Mouse (Mus musculus): ENCODE results near the gene Vmn1r117. TPM values are rescaled to one million over a fixed set of nuclear protein-coding genes. Genes with fewer than 3 reads are reported as not detected.
"Not testable (repeated sequence)": the region's sequence is repeated elsewhere in the genome, so short reads cannot be mapped to it uniquely, and the experiment has no call there.

Gene Vmn1r117
- not detected for total RNA-seq (2021)
- long read RNA-seq, experiment 1, result 0 reads
- long read RNA-seq, experiment 2, result 0 reads

DNA sequence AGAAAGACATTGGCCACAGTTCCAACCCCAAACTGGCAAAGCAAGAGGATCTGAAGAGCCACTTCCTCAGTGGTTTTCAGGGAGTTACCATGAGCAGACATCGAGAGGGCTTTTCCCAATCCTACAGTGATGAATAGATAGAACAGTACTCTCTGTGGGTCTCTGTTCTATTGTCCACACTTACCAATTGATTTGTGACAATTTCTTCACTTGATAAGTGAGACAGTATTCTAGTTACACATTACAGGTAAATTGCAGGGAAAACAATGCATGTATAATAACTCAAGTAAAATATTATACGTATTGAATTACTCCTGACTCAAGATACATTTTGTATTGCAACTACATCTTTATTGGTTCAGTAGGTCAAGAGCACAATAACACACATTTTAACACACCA is at the start of gene Vmn1r117:
TSS of gene Vmn1r117 (minus strand) at position 101 of the 400 bp plus-strand sequence.
- DNase-seq; intact Hi-C loops (cut with DNase I): not testable (repeated sequence)

DNA sequence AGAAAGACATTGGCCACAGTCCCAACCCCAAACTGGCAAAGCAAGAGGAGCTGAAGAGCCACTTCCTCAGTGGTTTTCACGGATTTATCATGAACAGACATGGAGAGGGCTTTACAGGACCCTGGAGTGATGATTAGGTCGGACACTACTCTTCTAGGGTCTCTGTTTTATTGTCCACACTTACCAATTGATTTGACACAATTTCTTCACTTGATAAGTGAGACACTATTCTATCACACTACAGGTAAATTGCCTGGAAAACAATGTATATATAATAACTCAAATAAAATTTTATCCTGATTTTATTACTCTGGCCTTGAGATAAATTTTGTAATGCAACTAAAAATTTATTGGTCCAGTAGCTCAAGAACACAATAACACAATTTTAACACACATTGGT is 28.3 kb upstream of the Vmn1r117 start, which contains the start of gene Vmn1r118:
TSS of gene Vmn1r118 (minus strand) at position 101 of the 400 bp plus-strand sequence.
- intact Hi-C loops (cut with DNase I); DNase-seq: not testable (repeated sequence)

DNA sequence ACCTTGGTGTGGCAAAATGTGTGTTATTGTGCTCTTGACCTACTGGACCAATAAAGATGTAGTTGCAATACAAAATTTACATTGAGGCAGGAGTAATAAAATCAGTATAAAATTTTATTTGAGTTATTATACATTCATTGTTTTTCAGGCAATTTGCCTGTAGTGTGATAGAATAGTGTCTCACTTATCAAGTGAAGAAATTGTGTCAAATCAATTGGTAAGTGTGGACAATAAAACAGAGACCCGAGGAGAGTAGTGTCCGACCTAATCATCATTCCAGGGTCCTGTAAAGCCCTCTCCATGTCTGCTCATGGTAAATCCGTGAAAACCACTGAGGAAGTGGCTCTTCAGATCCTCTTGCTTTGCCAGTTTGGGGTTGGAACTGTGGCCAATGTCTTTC is 12.0 kb downstream of the Vmn1r117 start, which contains the start of gene Vmn1r116:
TSS of gene Vmn1r116 (plus strand) at position 301 of the 400 bp plus-strand sequence.
- DNase-seq; intact Hi-C loops (cut with DNase I): not testable (repeated sequence)

DNA sequence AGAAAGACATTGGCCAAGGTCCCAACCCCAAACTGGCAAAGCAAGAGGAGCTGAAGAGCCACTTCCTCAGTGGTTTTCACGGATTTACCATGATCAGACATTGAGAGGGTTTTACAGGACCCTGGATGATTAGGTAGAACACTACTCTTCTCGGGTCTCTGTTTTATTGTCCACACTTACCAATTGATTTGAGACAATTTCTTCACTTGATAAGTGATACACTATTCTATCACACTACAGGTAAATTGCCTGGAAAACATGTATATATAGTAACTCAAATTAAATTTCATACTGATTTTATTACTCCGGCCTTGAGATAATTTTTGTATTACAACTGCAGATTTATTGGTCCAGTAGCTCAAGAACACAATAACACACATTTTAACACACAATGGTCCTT is 39.0 kb downstream of the Vmn1r117 start, which contains the start of gene Vmn1r115:
TSS of gene Vmn1r115 (minus strand) at position 101 of the 400 bp plus-strand sequence.
- DNase-seq; intact Hi-C loops (cut with DNase I): not testable (repeated sequence)

Other genes with a start within 250 kb of the Vmn1r117 start
- gene Vmn1r107, start 215.2 kb downstream of the Vmn1r117 start, total RNA-seq (2021), result not detected
- not detected for gene Vmn1r111, start 180.9 kb downstream of the Vmn1r117 start, total RNA-seq (2021)
- gene Gm10668, start 153.5 kb downstream of the Vmn1r117 start, total RNA-seq (2021), result not detected
- not detected for gene Vmn1r112, start 112.9 kb downstream of the Vmn1r117 start, total RNA-seq (2021)
- gene Vmn1r113, start 96.8 kb downstream of the Vmn1r117 start, total RNA-seq (2021), result not detected
- not detected for gene Vmn1r114, start 71.9 kb downstream of the Vmn1r117 start, total RNA-seq (2021)
- gene Vmn1r115, start 39.1 kb downstream of the Vmn1r117 start, total RNA-seq (2021), result not detected
- not detected for gene Vmn1r116, start 11.9 kb downstream of the Vmn1r117 start, total RNA-seq (2021)
- gene Vmn1r118, start 28.2 kb upstream of the Vmn1r117 start, total RNA-seq (2021), result not detected
- gene Vmn1r119, start 128.3 kb upstream of the Vmn1r117 start, total RNA-seq (2021), result not detected
- not detected for gene Vmn1r120, start 169.7 kb upstream of the Vmn1r117 start, total RNA-seq (2021)
- not detected for gene Vmn1r121, start 214.4 kb upstream of the Vmn1r117 start, total RNA-seq (2021)